Mouse (Mus musculus) heart, embryonic 10.5 days (tissue): ENCODE measurements at regions not wholly inside any gene's neighbourhood (a gene's known extent, or its start where the extent isn't known, plus 50 kb on each side); places are given as distances from the start of the nearest gene placed in this dataset.

Experiments used
- DNase-seq: peaks from one replicate; pipeline ENCODE4 v3.0.0-alpha.2; 2017; ENCODE audit warnings: low spot score
- H3K27ac ChIP-seq: fragments of 300-500 bp; sonication (generic); 2 replicates; pipeline ENCODE4 v1.5.1; 2016; ENCODE audit warnings: mild to moderate bottlenecking
- H3K27me3 ChIP-seq: fragments of 300-500 bp; sonication (generic); 2 replicates; pipeline ENCODE4 v1.6.1; 2016; ENCODE audit warnings: mild to moderate bottlenecking; ENCODE audit not compliant: poor library complexity, insufficient read depth, severe bottlenecking
- H3K36me3 ChIP-seq: fragments of 300-500 bp; sonication (generic); 2 replicates; pipeline ENCODE4 v1.6.1; 2016; ENCODE audit warnings: mild to moderate bottlenecking, moderate library complexity
- H3K4me1 ChIP-seq: fragments of 300-500 bp; sonication (generic); 2 replicates; pipeline ENCODE4 v1.6.1; 2016; ENCODE audit warnings: mild to moderate bottlenecking
- H3K4me3 ChIP-seq: fragments of 300-500 bp; sonication (generic); 2 replicates; pipeline ENCODE4 v1.5.1; 2016; ENCODE audit warnings: mild to moderate bottlenecking, moderate library complexity
- H3K9me3 ChIP-seq: fragments of 300-500 bp; sonication (generic); 2 replicates; pipeline ENCODE4 v1.6.1; 2016; ENCODE audit warnings: mild to moderate bottlenecking, moderate library complexity
- WGBS: fragments of 180-500 bp; shearing (Covaris S2); methylation state at CpG from one replicate; pipeline ENCODE4 v1.1.7; 2016; 5-methylcytosine and 5-hydroxymethylcytosine counted together

- H3K4me3 ChIP-seq = no peak overlapping the region
- no peak for DNase-seq
- 95% methylated on average over 1 of the region's 1 CpGs for WGBS
- H3K9me3 ChIP-seq = no peaks in the 10 kb centered on the region
- H3K27ac ChIP-seq = no peak overlapping the region
- no peaks in the 10 kb centered on the region for H3K4me1 ChIP-seq
- no peaks in the 10 kb centered on the region for H3K36me3 ChIP-seq
- no peaks in the 10 kb centered on the region for H3K27me3 ChIP-seq
Measured at GRCm38 (mm10) chr7:117185891-117186290, 194.9 kb upstream of the Xylt1 start.

GRCm38 (mm10) chr7:117196611-117197010 lies 184.2 kb upstream of the Xylt1 start:
- no peaks in the 10 kb centered on the region for H3K36me3 ChIP-seq
- no peak overlapping the region for H3K4me3 ChIP-seq
- no peaks in the 10 kb centered on the region for H3K9me3 ChIP-seq
- no peaks in the 10 kb centered on the region for H3K4me1 ChIP-seq
- no peaks in the 10 kb centered on the region for H3K27me3 ChIP-seq
- no peak for DNase-seq
- no peak overlapping the region for H3K27ac ChIP-seq
- WGBS = 74% methylated on average over 3 of the region's 3 CpGs

DNA sequence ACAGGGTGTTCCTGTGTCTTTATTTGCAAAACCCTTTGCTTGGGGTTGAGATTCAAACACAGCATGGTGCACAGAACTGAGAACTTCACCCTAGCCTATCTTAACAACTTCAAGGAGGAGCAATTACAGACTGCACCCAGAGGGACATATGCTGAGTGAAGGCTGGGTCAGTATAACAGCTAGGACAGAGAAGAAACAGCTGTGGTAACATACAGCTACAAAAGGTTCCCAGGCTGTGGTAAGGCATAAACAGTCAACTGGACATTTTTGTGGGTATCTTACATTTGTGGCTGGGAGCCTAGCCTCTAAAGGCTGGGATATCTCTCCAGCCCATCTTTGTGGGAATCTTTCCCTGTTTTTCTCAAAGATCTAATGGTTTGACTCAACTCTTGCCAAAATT lies 154.5 kb upstream of the Xylt1 start:
- no peaks in the 10 kb centered on the region for H3K27me3 ChIP-seq
- H3K27ac ChIP-seq = no peak overlapping the region
- no peaks in the 10 kb centered on the region for H3K36me3 ChIP-seq
- DNase-seq = no peak
- no peaks in the 10 kb centered on the region for H3K9me3 ChIP-seq
- H3K4me3 ChIP-seq = no peak overlapping the region
- H3K4me1 ChIP-seq = peaks cover 19% of the 10 kb centered on the region

DNA sequence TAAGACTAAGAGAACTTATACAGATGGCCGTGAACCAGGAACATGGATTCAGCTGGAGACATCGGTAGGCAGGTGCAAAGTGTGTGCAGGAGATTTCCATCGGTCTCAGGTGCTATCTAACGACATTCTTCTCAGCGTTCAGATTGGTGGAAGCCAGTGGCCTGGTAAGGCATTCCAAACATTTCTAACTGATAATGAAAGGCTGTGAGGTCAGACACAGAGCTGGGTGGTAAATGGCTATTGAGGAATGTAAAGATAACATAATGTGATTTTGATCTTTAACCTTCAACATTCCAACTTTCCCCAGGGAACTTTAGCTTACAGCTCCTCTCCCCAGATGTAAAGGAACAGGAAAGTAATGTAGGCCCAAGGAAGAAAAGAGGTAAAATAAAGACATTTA lies 151.2 kb upstream of the Xylt1 start:
- Histone ChIP-seq H3K27ac (no peak overlapping the region), H3K4me1 (peaks cover 19% of the 10 kb centered on the region), H3K36me3 (no peaks in the 10 kb centered on the region), H3K4me3 (no peak overlapping the region), H3K9me3 (no peaks in the 10 kb centered on the region), H3K27me3 (no peaks in the 10 kb centered on the region)
- 32% methylated on average over 5 of the region's 5 CpGs for WGBS
- DNase-seq = no peak

DNA sequence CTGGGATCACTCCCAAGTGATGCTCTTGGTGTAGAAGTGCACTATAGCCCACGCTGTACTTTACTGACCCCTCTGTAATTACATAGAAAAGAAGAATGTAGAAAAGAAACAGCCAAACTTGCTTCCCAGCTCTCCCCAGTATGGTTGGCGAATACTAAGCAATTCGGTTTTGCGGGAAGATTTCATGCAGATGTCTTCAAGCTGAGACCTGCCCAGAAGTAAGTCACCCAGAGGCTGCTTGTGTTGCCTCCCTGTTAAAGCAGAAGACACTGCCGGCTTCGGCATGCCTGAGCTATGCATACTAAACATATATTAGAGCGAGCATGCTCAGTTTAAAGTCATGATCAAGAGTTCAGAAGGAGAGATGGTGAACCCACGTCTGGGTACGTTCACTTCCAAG lies 124.0 kb upstream of the Xylt1 start:
- DNase-seq = no peak
- Histone ChIP-seq H3K9me3 (no peaks in the 10 kb centered on the region), H3K27ac (no peak overlapping the region), H3K4me1 (peaks cover 8% of the 10 kb centered on the region; the same call in 1 of the 2 replicates), H3K27me3 (no peaks in the 10 kb centered on the region), H3K36me3 (no peaks in the 10 kb centered on the region), H3K4me3 (no peak overlapping the region)
- 83% methylated on average over 9 of the region's 9 CpGs for WGBS

- Histone ChIP-seq H3K27me3 (no peaks in the 10 kb centered on the region), H3K36me3 (no peaks in the 10 kb centered on the region), H3K9me3 (no peaks in the 10 kb centered on the region), H3K4me1 (peaks cover 8% of the 10 kb centered on the region; the same call in 1 of the 2 replicates), H3K27ac (no peak overlapping the region), H3K4me3 (no peak overlapping the region)
- 87% methylated on average over 5 of the region's 5 CpGs for WGBS
- no peak for DNase-seq
Measured at GRCm38 (mm10) chr7:117258557-117258956, 122.2 kb upstream of the Xylt1 start.

DNA sequence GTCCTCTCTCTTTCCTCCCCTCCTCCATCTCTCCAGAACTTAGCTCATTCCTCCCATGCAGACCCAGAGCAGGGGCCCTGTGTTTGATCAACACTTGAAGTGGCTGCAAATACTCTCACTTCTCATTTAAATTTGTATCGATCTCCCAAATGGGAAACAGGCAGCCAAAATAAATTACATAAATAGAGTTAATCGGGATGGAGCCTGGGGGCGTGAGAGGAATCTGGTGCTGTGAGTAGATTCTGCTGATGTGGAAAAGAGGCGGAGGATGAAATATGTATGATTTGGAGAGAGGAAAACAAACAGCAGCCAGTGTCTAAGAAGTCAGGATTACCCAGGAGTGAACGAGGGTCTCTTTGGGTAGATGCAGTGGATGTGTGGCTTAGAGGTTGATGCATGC lies 121.6 kb upstream of the Xylt1 start:
- DNase-seq = no peak
- Histone ChIP-seq H3K27ac (no peak overlapping the region), H3K9me3 (no peaks in the 10 kb centered on the region), H3K4me3 (no peak overlapping the region), H3K36me3 (no peaks in the 10 kb centered on the region), H3K27me3 (no peaks in the 10 kb centered on the region), H3K4me1 (peaks cover 8% of the 10 kb centered on the region; the same call in 1 of the 2 replicates)
- WGBS = 76% methylated on average over 5 of the region's 5 CpGs

GRCm38 (mm10) chr7:117259674-117260294 lies 121.0 kb upstream of the Xylt1 start:
- Histone ChIP-seq H3K9me3 (no peaks in the 10 kb centered on the region), H3K27ac (no peak overlapping the region), H3K4me3 (no peak overlapping the region), H3K36me3 (no peaks in the 10 kb centered on the region), H3K27me3 (no peaks in the 10 kb centered on the region), H3K4me1 (peaks cover 8% of the 10 kb centered on the region; the same call in 1 of the 2 replicates)
- 78% methylated on average over 6 of the region's 6 CpGs for WGBS
- DNase-seq = no peak

- 68% methylated on average over 3 of the region's 3 CpGs for WGBS
- DNase-seq = no peak
- Histone ChIP-seq H3K27me3 (no peaks in the 10 kb centered on the region), H3K9me3 (no peaks in the 10 kb centered on the region), H3K36me3 (no peaks in the 10 kb centered on the region), H3K4me1 (peaks cover 8% of the 10 kb centered on the region; the same call in 1 of the 2 replicates), H3K27ac (no peak overlapping the region), H3K4me3 (no peak overlapping the region)
Measured at GRCm38 (mm10) chr7:117260596-117260995, 120.2 kb upstream of the Xylt1 start.

DNA sequence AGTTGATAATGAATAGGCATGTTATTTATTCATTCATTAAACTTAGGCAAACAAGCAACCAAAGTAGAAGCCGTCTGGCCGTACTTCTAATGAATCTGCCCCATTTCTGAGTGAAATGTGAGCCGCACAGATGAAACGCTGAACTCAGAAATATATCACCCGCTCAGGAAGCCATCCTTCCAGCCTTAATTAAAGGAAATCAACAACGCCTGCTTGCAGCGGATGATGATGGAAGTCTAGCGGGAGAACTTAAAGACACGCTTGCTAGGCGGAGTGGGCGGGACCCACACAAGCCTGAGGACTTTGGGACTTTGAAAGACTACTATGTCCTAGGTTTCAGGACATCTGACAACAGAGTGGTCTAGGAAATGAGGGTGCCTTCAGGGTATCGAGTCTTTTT lies 117.7 kb upstream of the Xylt1 start:
- no peak overlapping the region for H3K27ac ChIP-seq
- H3K36me3 ChIP-seq = no peaks in the 10 kb centered on the region
- no peak for DNase-seq
- no peaks in the 10 kb centered on the region for H3K27me3 ChIP-seq
- no peaks in the 10 kb centered on the region for H3K9me3 ChIP-seq
- no peak overlapping the region for H3K4me3 ChIP-seq
- 90% methylated on average over 12 of the region's 12 CpGs for WGBS
- H3K4me1 ChIP-seq = peaks cover 14% of the 10 kb centered on the region; the same call in 1 of the 2 replicates

DNA sequence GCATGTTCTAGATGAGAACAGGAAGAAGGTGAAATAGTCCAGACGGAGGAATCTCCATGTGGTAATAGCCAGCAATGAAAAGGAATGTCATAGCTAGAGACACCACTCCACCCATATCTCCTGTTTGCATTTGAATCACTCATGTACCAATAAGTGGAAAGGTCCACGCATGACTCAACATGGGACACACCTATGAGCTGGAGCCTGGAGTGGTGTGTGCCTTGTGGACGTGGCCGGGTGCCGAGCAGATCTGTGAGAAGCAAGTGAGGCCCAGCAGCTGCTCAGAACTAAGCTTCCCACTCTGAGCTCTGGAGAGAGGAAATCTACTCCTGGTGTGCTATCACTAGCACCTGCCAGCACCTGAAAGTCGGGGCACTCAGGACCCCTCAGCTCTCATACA lies 116.4 kb upstream of the Xylt1 start:
- no peaks in the 10 kb centered on the region for H3K36me3 ChIP-seq
- 78% methylated on average over 6 of the region's 6 CpGs for WGBS
- H3K4me3 ChIP-seq = no peak overlapping the region
- H3K27ac ChIP-seq = no peak overlapping the region
- H3K27me3 ChIP-seq = no peaks in the 10 kb centered on the region
- DNase-seq = no peak
- no peaks in the 10 kb centered on the region for H3K9me3 ChIP-seq
- H3K4me1 ChIP-seq = peaks cover 14% of the 10 kb centered on the region; the same call in 1 of the 2 replicates

GRCm38 (mm10) chr7:117268096-117268495 lies 112.7 kb upstream of the Xylt1 start:
- Histone ChIP-seq H3K4me3 (no peak overlapping the region), H3K36me3 (no peaks in the 10 kb centered on the region), H3K9me3 (no peaks in the 10 kb centered on the region), H3K27me3 (no peaks in the 10 kb centered on the region), H3K27ac (no peak overlapping the region), H3K4me1 (peaks cover 14% of the 10 kb centered on the region; the same call in 1 of the 2 replicates)
- 90% methylated on average over 7 of the region's 7 CpGs for WGBS
- DNase-seq = no peak

DNA sequence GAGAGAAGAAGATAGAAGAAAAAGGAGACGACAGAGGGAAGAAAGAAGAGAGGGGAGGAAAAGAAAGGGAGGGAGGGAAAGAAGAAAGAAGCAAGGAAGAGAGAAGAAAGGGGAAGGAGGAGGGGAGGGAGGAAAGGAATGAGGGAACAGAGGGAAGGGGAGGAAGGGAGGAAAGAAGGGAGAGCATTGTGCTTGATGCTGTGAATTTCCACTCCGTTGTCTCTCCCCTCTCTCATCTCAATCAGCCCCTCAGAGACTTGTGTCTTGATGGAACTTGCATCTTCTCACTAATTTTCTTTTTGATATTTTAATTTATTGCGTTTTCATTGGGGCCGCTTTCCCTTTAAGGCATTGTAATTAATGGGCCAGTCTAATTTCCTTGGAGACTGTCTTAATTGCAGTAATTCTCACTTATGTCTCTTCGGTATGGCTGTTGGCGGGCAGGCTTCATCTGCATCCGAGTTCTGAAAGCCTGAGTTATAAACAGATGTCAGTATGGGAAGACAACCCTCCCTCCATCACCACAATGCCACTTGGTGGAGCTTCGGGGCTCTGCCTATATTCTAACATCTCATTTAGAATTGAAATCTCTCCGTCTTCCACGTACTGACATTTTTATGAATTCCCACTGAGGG lies 111.4 kb upstream of the Xylt1 start:
- peaks cover 14% of the 10 kb centered on the region; the same call in 1 of the 2 replicates for H3K4me1 ChIP-seq
- H3K27ac ChIP-seq = no peak overlapping the region
- H3K27me3 ChIP-seq = no peaks in the 10 kb centered on the region
- H3K9me3 ChIP-seq = no peaks in the 10 kb centered on the region
- H3K36me3 ChIP-seq = no peaks in the 10 kb centered on the region
- no peak overlapping the region for H3K4me3 ChIP-seq
- DNase-seq = no peak
- WGBS = 78% methylated on average over 10 of the region's 10 CpGs
